Mouse (Mus musculus) limb, embryonic 13.5 days (tissue): ENCODE results near the gene Nkd1. TPM values are rescaled to one million over a fixed set of nuclear protein-coding genes. Genes with fewer than 3 reads are reported as not detected.
A peak's percentile ranks its signal among the peaks of the same experiment; 100 is the strongest.

Source experiments
- ATAC-seq: fragments of 200-750 bp; cut with Nextera tagmentation; 2 replicates; pipeline ENCODE4 v1.8.0; 2017; ENCODE audit warnings: low read depth, moderate number of reproducible peaks, moderate TSS enrichment; ENCODE audit not compliant: low FRiP score
- H3K27ac ChIP-seq: fragments of 300-500 bp; sonication (generic); 2 replicates; pipeline ENCODE4 v1.5.1; 2015; ENCODE audit warnings: inconsistent platforms, mild to moderate bottlenecking, moderate library complexity
- H3K27me3 ChIP-seq: fragments of 300-500 bp; sonication (generic); 2 replicates; pipeline ENCODE4 v1.6.1; 2015; ENCODE audit warnings: mild to moderate bottlenecking, inconsistent platforms
- H3K36me3 ChIP-seq: fragments of 300-500 bp; sonication (generic); 2 replicates; pipeline ENCODE4 v1.6.1; 2015; ENCODE audit warnings: inconsistent platforms, mild to moderate bottlenecking, moderate library complexity
- H3K4me1 ChIP-seq: fragments of 300-500 bp; sonication (generic); 2 replicates; pipeline ENCODE4 v1.6.1; 2015; ENCODE audit warnings: inconsistent platforms
- H3K4me2 ChIP-seq: fragments of 300-500 bp; sonication (generic); replicated peaks from 2 replicates; pipeline ENCODE4 v1.6.1; 2015; ENCODE audit warnings: inconsistent platforms, mild to moderate bottlenecking, moderate library complexity
- H3K4me3 ChIP-seq: fragments of 300-500 bp; sonication (generic); 2 replicates; pipeline ENCODE4 v1.5.1; 2015; ENCODE audit warnings: moderate library complexity, mild to moderate bottlenecking, inconsistent platforms
- H3K9ac ChIP-seq: fragments of 300-500 bp; sonication (generic); 2 replicates; pipeline ENCODE4 v1.6.1; 2015; ENCODE audit warnings: mild to moderate bottlenecking, inconsistent platforms
- H3K9me3 ChIP-seq: fragments of 300-500 bp; sonication (generic); 2 replicates; pipeline ENCODE4 v1.6.1; 2016; ENCODE audit warnings: inconsistent platforms
- WGBS: fragments of 180-500 bp; shearing (Covaris S2); methylation state at CpG from one replicate; pipeline ENCODE4 v1.1.7; 2015; 5-methylcytosine and 5-hydroxymethylcytosine counted together
- polyA plus RNA-seq: library from polyadenylated mRNA; unstranded; fragments of >200 nt; fragmentation: Nextera tagmentation; extraction: Ambion mirVana; gene quantifications from 2 replicates; pipeline ENCODE4 v1.2.1, GENCODE M21; 2015

The Nkd1 gene
- polyA plus RNA-seq, 1 experiment from 2014 or later: 64.2 TPM

- Histone ChIP-seq H3K4me2 (no peak overlapping the region), H3K27me3 (no peaks in the 10 kb centered on the region), H3K9ac (no peak overlapping the region), H3K27ac (no peak overlapping the region; the same call in 1 of the 2 replicates), H3K36me3 (peaks cover 38% of the 10 kb centered on the region), H3K4me3 (no peak overlapping the region), H3K9me3 (no peaks in the 10 kb centered on the region), H3K4me1 (peaks cover 48% of the 10 kb centered on the region)
- WGBS: 41% methylated on average over 7 of the region's 7 CpGs
- no peak for ATAC-seq
These were observed 58.1 kb downstream of the Nkd1 start for GRCm38 (mm10) chr8:88579246-88579645.

GRCm38 (mm10) chr8:88579668-88580330 lies 58.6 kb downstream of the Nkd1 start:
- H3K4me3 ChIP-seq: no peak overlapping the region
- H3K27ac ChIP-seq: 0 out of 2 replicates have a peak overlapping the region, but pooled peaks have one; percentile 15
- 80% methylated on average over 18 of the region's 18 CpGs for WGBS
- peak overlapping the region; percentile 19; the same call in 1 of the 2 replicates for H3K9ac ChIP-seq
- H3K9me3 ChIP-seq: no peaks in the 10 kb centered on the region
- H3K27me3 ChIP-seq: no peaks in the 10 kb centered on the region
- H3K36me3 ChIP-seq: peaks cover 37% of the 10 kb centered on the region
- peaks cover 46% of the 10 kb centered on the region for H3K4me1 ChIP-seq
- no peak for ATAC-seq
- H3K4me2 ChIP-seq: no peak overlapping the region

GRCm38 (mm10) chr8:88580785-88581184 lies 59.6 kb downstream of the Nkd1 start:
- no peaks in the 10 kb centered on the region for H3K27me3 ChIP-seq
- no peak overlapping the region for H3K4me3 ChIP-seq
- 93% methylated on average over 7 of the region's 7 CpGs for WGBS
- no peak for ATAC-seq
- H3K4me1 ChIP-seq: peaks cover 39% of the 10 kb centered on the region
- no peak overlapping the region for H3K27ac ChIP-seq
- H3K36me3 ChIP-seq: peaks cover 42% of the 10 kb centered on the region
- H3K9ac ChIP-seq: no peak overlapping the region
- H3K9me3 ChIP-seq: no peaks in the 10 kb centered on the region
- H3K4me2 ChIP-seq: no peak overlapping the region

GRCm38 (mm10) chr8:88583863-88584262 lies 62.7 kb downstream of the Nkd1 start:
- peaks cover 15% of the 10 kb centered on the region for H3K4me1 ChIP-seq
- WGBS: 88% methylated on average over 3 of the region's 3 CpGs
- H3K4me3 ChIP-seq: no peak overlapping the region
- no peak overlapping the region for H3K27ac ChIP-seq
- H3K4me2 ChIP-seq: no peak overlapping the region
- H3K36me3 ChIP-seq: peaks cover 65% of the 10 kb centered on the region
- no peak overlapping the region for H3K9ac ChIP-seq
- no peaks in the 10 kb centered on the region for H3K27me3 ChIP-seq
- H3K9me3 ChIP-seq: no peaks in the 10 kb centered on the region
- ATAC-seq: no peak

- WGBS: 87% methylated on average over 8 of the region's 8 CpGs
- H3K4me3 ChIP-seq: no peak overlapping the region
- H3K27me3 ChIP-seq: no peaks in the 10 kb centered on the region
- H3K27ac ChIP-seq: no peak overlapping the region
- ATAC-seq: no peak
- no peaks in the 10 kb centered on the region for H3K9me3 ChIP-seq
- peaks cover 80% of the 10 kb centered on the region for H3K36me3 ChIP-seq
- no peaks in the 10 kb centered on the region for H3K4me1 ChIP-seq
- no peak overlapping the region for H3K9ac ChIP-seq
- H3K4me2 ChIP-seq: no peak overlapping the region
These were observed 67.2 kb downstream of the Nkd1 start for GRCm38 (mm10) chr8:88588205-88588889.

- ATAC-seq: no peak
- peaks cover 68% of the 10 kb centered on the region for H3K36me3 ChIP-seq
- H3K27me3 ChIP-seq: no peaks in the 10 kb centered on the region
- no peaks in the 10 kb centered on the region for H3K9me3 ChIP-seq
- WGBS: 80% methylated on average over 6 of the region's 6 CpGs
- no peak overlapping the region for H3K27ac ChIP-seq
- H3K9ac ChIP-seq: no peak overlapping the region
- H3K4me2 ChIP-seq: no peak overlapping the region
- peaks cover 6% of the 10 kb centered on the region; the same call in 1 of the 2 replicates for H3K4me1 ChIP-seq
- no peak overlapping the region for H3K4me3 ChIP-seq
These were observed 69.1 kb downstream of the Nkd1 start for GRCm38 (mm10) chr8:88590226-88590625.

- Histone ChIP-seq H3K9ac (no peak overlapping the region), H3K9me3 (no peaks in the 10 kb centered on the region), H3K27ac (no peak overlapping the region), H3K4me1 (peaks cover 13% of the 10 kb centered on the region), H3K36me3 (peaks cover 38% of the 10 kb centered on the region), H3K4me3 (no peak overlapping the region), H3K27me3 (no peaks in the 10 kb centered on the region), H3K4me2 (no peak overlapping the region)
- ATAC-seq: no peak
- WGBS: 80% methylated on average over 1 of the region's 1 CpGs
These were observed 72.8 kb downstream of the Nkd1 start for GRCm38 (mm10) chr8:88593947-88594346.

GRCm38 (mm10) chr8:88596042-88596441 lies 74.9 kb downstream of the Nkd1 start:
- Histone ChIP-seq H3K27ac (no peak overlapping the region), H3K4me1 (peaks cover 23% of the 10 kb centered on the region), H3K4me2 (no peak overlapping the region), H3K27me3 (no peaks in the 10 kb centered on the region), H3K9me3 (no peaks in the 10 kb centered on the region), H3K4me3 (no peak overlapping the region), H3K36me3 (peaks cover 22% of the 10 kb centered on the region), H3K9ac (no peak overlapping the region)
- ATAC-seq: no peak
- WGBS: 85% methylated on average over 12 of the region's 12 CpGs

GRCm38 (mm10) chr8:88598578-88598977 lies 77.4 kb downstream of the Nkd1 start:
- H3K9me3 ChIP-seq: peaks cover 8% of the 10 kb centered on the region; the same call in 1 of the 2 replicates
- no peak for ATAC-seq
- no peak overlapping the region for H3K27ac ChIP-seq
- no peak overlapping the region for H3K4me2 ChIP-seq
- no peaks in the 10 kb centered on the region for H3K36me3 ChIP-seq
- no peaks in the 10 kb centered on the region for H3K27me3 ChIP-seq
- no peak overlapping the region for H3K9ac ChIP-seq
- peaks cover 29% of the 10 kb centered on the region for H3K4me1 ChIP-seq
- 49% methylated on average over 5 of the region's 5 CpGs for WGBS
- no peak overlapping the region for H3K4me3 ChIP-seq

GRCm38 (mm10) chr8:88599491-88599890 lies 78.3 kb downstream of the Nkd1 start:
- Histone ChIP-seq H3K4me3 (no peak overlapping the region), H3K27ac (no peak overlapping the region; the same call in 1 of the 2 replicates), H3K4me1 (peaks cover 33% of the 10 kb centered on the region), H3K36me3 (no peaks in the 10 kb centered on the region), H3K9me3 (peaks cover 8% of the 10 kb centered on the region; the same call in 1 of the 2 replicates), H3K9ac (no peak overlapping the region), H3K27me3 (no peaks in the 10 kb centered on the region), H3K4me2 (no peak overlapping the region)
- no peak for ATAC-seq
- WGBS: 49% methylated on average over 7 of the region's 7 CpGs

GRCm38 (mm10) chr8:88603446-88603989 lies 82.4 kb downstream of the Nkd1 start:
- WGBS: 3% methylated on average over 10 of the region's 10 CpGs
- H3K4me1 ChIP-seq: peaks cover 41% of the 10 kb centered on the region
- no peaks in the 10 kb centered on the region for H3K36me3 ChIP-seq
- peaks cover 8% of the 10 kb centered on the region; the same call in 1 of the 2 replicates for H3K9me3 ChIP-seq
- peak overlapping the region; percentile 32 for H3K4me3 ChIP-seq
- no peaks in the 10 kb centered on the region for H3K27me3 ChIP-seq
- H3K9ac ChIP-seq: no peak overlapping the region
- ATAC-seq: peak; percentile 10; the same call in 1 of the 2 replicates
- H3K27ac ChIP-seq: no peak overlapping the region
- H3K4me2 ChIP-seq: peak overlapping the region; percentile 62
